Comparison of ENCODE assay signal across 10 mouse cellular contexts in genomic region chr12:11436497-11437265, GRCm38 (mm10). TPM values are rescaled to one million over a fixed set of nuclear protein-coding genes. Genes with fewer than 3 reads are reported as not detected.
DNase-seq lines count a peak whose midpoint lies in the region; ATAC-seq and TF ChIP-seq lines count a peak whose summit lies in the region.
"Had no signal": no experiment of that assay in that cellular context is flagged by ENCODE, and none has a peak within 500 bp of the region (broad histone marks: within the 10 kb centered on the region; RNA-seq: fewer than 3 reads in every experiment).

Gene Vsnl1 (minus strand): TSS chr12:11436613.

- peak within 1 kb of the TSS; percentile 67 for H3K4me2 ChIP-seq in hindbrain, embryonic 13.5 days
- H3K4me2 ChIP-seq in lung, postnatal 0 days (replicated peaks; ENCODE audit: low read depth, low read length): peak within 1 kb of the TSS; percentile 59

- peaks cover 36% of the 10 kb centered on the region for H3K4me1 ChIP-seq in E14TG2a.4 (replicated peaks; ENCODE audit: low read depth, low read length)
- H3K4me1 ChIP-seq in hindbrain, embryonic 13.5 days (replicated peaks): peaks cover 21% of the 10 kb centered on the region
- peaks cover 5% of the 10 kb centered on the region; the same call in 1 of the 2 replicates for H3K4me1 ChIP-seq in lung, postnatal 0 days (ENCODE audit: insufficient read depth, low read depth, low read length)

- no peaks in the 10 kb centered on the region for H3K36me3 ChIP-seq in E14TG2a.4 (ENCODE audit: insufficient read depth, low read length)
- no peaks in the 10 kb centered on the region for H3K36me3 ChIP-seq in hindbrain, embryonic 13.5 days
- H3K36me3 ChIP-seq in lung, postnatal 0 days (ENCODE audit: insufficient read depth, low read length): no peaks in the 10 kb centered on the region

- TF ChIP-seq CTCF in E14TG2a.4 (conservative IDR thresholded peaks at IDR 0.05; ENCODE audit: low read length): no peak
- no peak for TF ChIP-seq CTCF in lung, postnatal 0 days (IDR thresholded peaks at IDR 0.05)

- no peaks in the 10 kb centered on the region for H3K9me3 ChIP-seq in E14TG2a.4 (ENCODE audit: low read length)
- H3K9me3 ChIP-seq in hindbrain, embryonic 13.5 days: no peaks in the 10 kb centered on the region
- H3K9me3 ChIP-seq in lung, postnatal 0 days (ENCODE audit: low read length): no peaks in the 10 kb centered on the region

- 5% methylated on average over 34 of the region's 34 CpGs for WGBS in hindbrain, embryonic 13.5 days
- 3% methylated on average over 34 of the region's 34 CpGs for WGBS in lung, postnatal 0 days

- H3K27ac ChIP-seq in hindbrain, embryonic 13.5 days: peak within 1 kb of the TSS; percentile 72
- no peak within 1 kb of the TSS for H3K27ac ChIP-seq in lung, postnatal 0 days (ENCODE audit: low read length)
- H3K27ac ChIP-seq: macrophage had no signal

- DNase-seq in cerebellum, postnatal 14 days: peak; percentile 93 to 94
- DNase-seq in frontal cortex, postnatal 25 days (ENCODE audit: low spot score in 2 of 2): peak; percentile 70 to 81
- peak; percentile 69 to 74 for DNase-seq in layer of hippocampus, postnatal 25 days (ENCODE audit: extremely low spot score in 1 of 2, low spot score in 1 of 2)
- DNase-seq in lung, postnatal 0 days (ENCODE audit: low spot score): peak; percentile 74
- peak; percentile 95 for DNase-seq in right cerebral cortex, adult 18-20 months

- peak within 1 kb of the TSS; percentile 73 for H3K9ac ChIP-seq in hindbrain, embryonic 13.5 days
- no peak within 1 kb of the TSS for H3K9ac ChIP-seq in lung, postnatal 0 days (replicated peaks; ENCODE audit: low read depth)

- TF ChIP-seq EP300 in lung, postnatal 0 days (IDR thresholded peaks at IDR 0.05): no peak

- H3K4me3 ChIP-seq in E14TG2a.4 (replicated peaks; ENCODE audit: low read length): peak within 1 kb of the TSS; percentile 59
- peak within 1 kb of the TSS; percentile 47 for H3K4me3 ChIP-seq in hindbrain, embryonic 13.5 days
- peak within 1 kb of the TSS; percentile 22 for H3K4me3 ChIP-seq in lung, postnatal 0 days (ENCODE audit: low read depth, low read length)

- peaks cover 56% of the 10 kb centered on the region for H3K27me3 ChIP-seq in E14TG2a.4 (ENCODE audit: insufficient read depth, low read length)
- H3K27me3 ChIP-seq in hindbrain, embryonic 13.5 days: peaks cover 21% of the 10 kb centered on the region
- H3K27me3 ChIP-seq in lung, postnatal 0 days (replicated peaks; ENCODE audit: insufficient read depth, low read length): 0 out of 2 replicates have a peak, but pooled peaks cover 5% of the 10 kb centered on the region

- peak; percentile 95 for ATAC-seq in hindbrain, embryonic 13.5 days (ENCODE audit: low FRiP score)
- peak; percentile 84 for ATAC-seq in lung, postnatal 0 days
- ATAC-seq in activated CD4-positive, CD25-positive, alpha-beta regulatory T cell, adult 4 months: no peak

RNA-seq across cellular contexts. Expression of gene Vsnl1, which starts in this region (rescaled TPM):
- 23.6 and 28.5 TPM in 2 replicates for polyA plus RNA-seq in hindbrain, embryonic 13.5 days (2015; fragmentation: Nextera tagmentation; extraction: Ambion mirVana)
- total RNA-seq in layer of hippocampus, postnatal 25 days (2021): 100 to 1,000 TPM; 408 to 421 TPM
- 8.3 and 8.6 TPM in 2 replicates for polyA plus RNA-seq in lung, postnatal 0 days (2015; fragmentation: Nextera tagmentation; extraction: Ambion mirVana)
- not detected for polyA plus RNA-seq in activated CD4-positive, CD25-positive, alpha-beta regulatory T cell, adult 4 months (2017; shearing (Covaris generic))
- polyA plus RNA-seq: C2C12, macrophage had no signal
